Mouse (Mus musculus) embryonic facial prominence, embryonic 12.5 days (tissue): ENCODE measurements around the gene Gm3404. TPM values are rescaled to one million over a fixed set of nuclear protein-coding genes. Genes with fewer than 3 reads are reported as not detected.
"Not testable (repeated sequence)": the region's sequence is repeated elsewhere in the genome, so short reads cannot be mapped to it uniquely, and the experiment has no call there.

Experiments
- ATAC-seq: fragments of 200-750 bp; cut with Nextera tagmentation; 2 replicates; pipeline ENCODE4 v1.8.0; 2017; ENCODE audit not compliant: insufficient number of reproducible peaks, insufficient read depth, low FRiP score, low TSS enrichment
- H3K27ac ChIP-seq: fragments of 300-500 bp; sonication (generic); 2 replicates; pipeline ENCODE4 v1.5.1; 2016; ENCODE audit warnings: mild to moderate bottlenecking
- H3K27me3 ChIP-seq: fragments of 300-500 bp; sonication (generic); 2 replicates; pipeline ENCODE4 v1.6.1; 2016; ENCODE audit warnings: mild to moderate bottlenecking, moderate library complexity
- H3K36me3 ChIP-seq: fragments of 300-500 bp; sonication (generic); 2 replicates; pipeline ENCODE4 v1.6.1; 2016; ENCODE audit warnings: mild to moderate bottlenecking
- H3K4me1 ChIP-seq: fragments of 300-500 bp; sonication (generic); 2 replicates; pipeline ENCODE4 v1.6.1; 2016
- H3K4me2 ChIP-seq: fragments of 300-500 bp; sonication (generic); replicated peaks from 2 replicates; pipeline ENCODE4 v1.6.1; 2016; ENCODE audit warnings: mild to moderate bottlenecking, moderate library complexity
- H3K4me3 ChIP-seq: fragments of 300-500 bp; sonication (generic); 2 replicates; pipeline ENCODE4 v1.5.1; 2016; ENCODE audit warnings: mild to moderate bottlenecking
- H3K9ac ChIP-seq: fragments of 300-500 bp; sonication (generic); 2 replicates; pipeline ENCODE4 v1.6.1; 2016; ENCODE audit warnings: mild to moderate bottlenecking, moderate library complexity
- H3K9me3 ChIP-seq: fragments of 300-500 bp; sonication (generic); 2 replicates; pipeline ENCODE4 v1.6.1; 2016; ENCODE audit warnings: mild to moderate bottlenecking, moderate library complexity
- WGBS: fragments of 180-500 bp; shearing (Covaris S2); methylation state at CpG from one replicate; pipeline ENCODE4 v1.1.7; 2016; 5-methylcytosine and 5-hydroxymethylcytosine counted together
- polyA plus RNA-seq: library from polyadenylated mRNA; unstranded; fragments of >200 nt; fragmentation: Nextera tagmentation; extraction: Ambion mirVana; gene quantifications from 2 replicates; pipeline ENCODE4 v1.2.1, GENCODE M21; 2016

Gene Gm3404
- not detected in 2 replicates for polyA plus RNA-seq

DNA sequence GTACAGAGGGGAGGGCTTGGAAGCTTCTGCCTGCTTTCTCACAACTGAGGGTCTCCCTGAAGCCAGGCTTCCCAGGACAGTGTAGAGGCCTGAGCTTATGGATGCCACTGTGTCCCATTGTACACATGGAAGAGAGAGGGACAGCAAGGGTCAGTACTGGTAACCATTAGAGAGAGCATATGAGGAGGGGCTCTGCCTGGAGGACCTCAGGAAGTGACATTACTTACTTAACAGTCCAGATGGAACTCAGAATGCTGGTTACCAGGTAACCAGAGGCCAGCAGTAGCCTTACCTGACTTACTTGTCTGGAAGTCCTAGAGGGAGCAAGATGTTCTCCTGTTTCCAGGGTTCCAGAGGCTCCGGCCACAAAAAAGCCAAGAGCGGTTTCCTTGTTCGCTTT lies at the start of gene Gm3404:
Gene Gm3404 (plus strand): TSS at position 301 of the 400 bp plus-strand sequence.
- not testable (repeated sequence) for H3K4me1 ChIP-seq, H3K36me3 ChIP-seq, H3K9me3 ChIP-seq, ATAC-seq, H3K4me3 ChIP-seq, H3K4me2 ChIP-seq, H3K27me3 ChIP-seq, H3K27ac ChIP-seq, H3K9ac ChIP-seq
- 94% methylated on average over 3 of the region's 3 CpGs for WGBS

DNA sequence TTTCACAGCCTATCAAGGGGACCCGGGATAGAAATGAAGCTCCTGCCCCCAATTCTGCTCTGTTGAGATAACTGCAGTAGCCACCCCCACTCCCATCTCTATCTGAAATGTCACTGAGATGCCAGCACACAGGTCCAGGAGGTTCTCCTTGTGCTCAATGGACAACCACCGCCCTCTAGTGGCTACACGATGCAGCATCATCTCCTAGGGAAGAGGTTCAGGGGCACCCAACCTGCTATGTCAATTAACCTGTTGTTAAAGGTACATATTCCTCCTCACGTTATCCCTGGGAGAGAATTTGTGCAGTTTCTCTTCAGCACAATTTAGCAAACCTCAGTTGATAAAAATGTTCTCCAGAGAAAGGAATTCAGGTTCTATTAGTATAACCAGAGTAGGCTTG lies 46.0 kb upstream of the Gm3404 start:
- H3K36me3 ChIP-seq, H3K27me3 ChIP-seq, H3K9me3 ChIP-seq, H3K9ac ChIP-seq, ATAC-seq, H3K4me3 ChIP-seq, H3K4me2 ChIP-seq, H3K4me1 ChIP-seq, H3K27ac ChIP-seq: not testable (repeated sequence)
- WGBS = 9% methylated on average over 4 of the region's 4 CpGs

GRCm38 (mm10) chr5:146481665-146482064 lies 43.9 kb upstream of the Gm3404 start, which contains the start of gene Gm6408:
Gene Gm6408 (plus strand): TSS chr5:146481965.
- not testable (repeated sequence) for H3K4me1 ChIP-seq, H3K4me3 ChIP-seq, H3K9ac ChIP-seq, H3K27me3 ChIP-seq, H3K27ac ChIP-seq, H3K9me3 ChIP-seq, ATAC-seq, H3K4me2 ChIP-seq, H3K36me3 ChIP-seq
- WGBS = 90% methylated on average over 2 of the region's 3 CpGs

DNA sequence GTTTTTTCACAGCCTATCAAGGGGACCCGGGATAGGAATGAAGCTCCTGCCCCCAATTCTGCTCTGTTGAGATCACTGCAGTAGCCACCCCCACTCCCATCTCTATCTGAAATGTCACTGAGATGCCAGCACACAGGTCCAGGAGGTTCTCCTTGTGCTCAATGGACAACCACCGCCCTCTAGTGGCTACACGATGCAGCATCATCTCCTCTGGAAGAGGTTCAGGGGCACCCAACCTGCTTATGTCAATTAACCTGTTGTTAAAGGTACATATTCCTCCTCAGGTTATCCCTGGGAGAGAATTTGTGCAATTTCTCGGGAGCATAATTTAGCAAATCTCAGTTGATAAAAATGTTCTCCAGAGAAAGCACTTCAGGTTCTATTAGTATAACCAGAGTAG lies 36.6 kb upstream of the Gm3404 start:
- 17% methylated on average over 3 of the region's 4 CpGs for WGBS
- H3K36me3 ChIP-seq, H3K4me2 ChIP-seq, H3K4me1 ChIP-seq, H3K9me3 ChIP-seq, H3K9ac ChIP-seq, ATAC-seq, H3K4me3 ChIP-seq, H3K27me3 ChIP-seq, H3K27ac ChIP-seq: not testable (repeated sequence)

- H3K9ac ChIP-seq, H3K4me3 ChIP-seq, H3K4me2 ChIP-seq, H3K9me3 ChIP-seq, H3K27ac ChIP-seq, H3K27me3 ChIP-seq, ATAC-seq, H3K4me1 ChIP-seq, H3K36me3 ChIP-seq: not testable (repeated sequence)
- no CpG with 5 or more reads among the region's 5 CpGs for WGBS
Measured at GRCm38 (mm10) chr5:146491063-146491462, 34.5 kb upstream of the Gm3404 start, which contains the start of gene Gm6370. Gene Gm6370 (plus strand): TSS chr5:146491363.

DNA sequence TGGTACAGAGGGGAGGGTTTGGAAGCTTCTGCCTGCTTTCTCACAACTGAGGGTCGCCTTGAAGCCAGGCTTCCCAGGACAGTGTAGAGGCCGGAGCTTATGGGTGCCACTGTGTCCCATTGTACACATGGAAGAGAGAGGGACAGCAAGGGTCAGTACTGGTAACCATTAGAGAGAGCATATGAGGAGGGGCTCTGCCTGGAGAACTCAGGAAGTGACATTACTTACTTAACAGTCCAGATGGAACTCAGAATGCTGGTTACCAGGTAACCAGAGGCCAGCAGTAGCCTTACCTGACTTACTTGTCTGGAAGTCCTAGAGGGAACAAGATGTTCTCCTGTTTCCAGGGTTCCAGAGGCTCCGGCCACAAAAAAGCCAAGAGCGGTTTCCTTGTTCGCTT lies 23.5 kb upstream of the Gm3404 start, which contains the start of gene 4930449I24Rik:
Gene 4930449I24Rik (plus strand): TSS at position 301 of the 400 bp plus-strand sequence.
- WGBS = no CpG with 5 or more reads among the region's 5 CpGs
- H3K4me1 ChIP-seq, ATAC-seq, H3K36me3 ChIP-seq, H3K27ac ChIP-seq, H3K9me3 ChIP-seq, H3K4me3 ChIP-seq, H3K27me3 ChIP-seq, H3K9ac ChIP-seq, H3K4me2 ChIP-seq: not testable (repeated sequence)

- not testable (repeated sequence) for H3K4me1 ChIP-seq, H3K27ac ChIP-seq, H3K9me3 ChIP-seq, H3K4me3 ChIP-seq, H3K36me3 ChIP-seq, ATAC-seq, H3K4me2 ChIP-seq, H3K9ac ChIP-seq, H3K27me3 ChIP-seq
- WGBS = 100% methylated on average over 1 of the region's 5 CpGs
Measured at GRCm38 (mm10) chr5:146513823-146514222, 11.8 kb upstream of the Gm3404 start, which contains the start of gene Gm3402. Gene Gm3402 (plus strand): TSS chr5:146514123.

- 95% methylated on average over 2 of the region's 3 CpGs for WGBS
- H3K4me3 ChIP-seq, H3K27me3 ChIP-seq, H3K4me1 ChIP-seq, H3K4me2 ChIP-seq, H3K27ac ChIP-seq, H3K9me3 ChIP-seq, H3K36me3 ChIP-seq, H3K9ac ChIP-seq, ATAC-seq: not testable (repeated sequence)
Measured at GRCm38 (mm10) chr5:146537347-146537746, 11.7 kb downstream of the Gm3404 start, which contains the start of gene Gm3409. Gene Gm3409 (plus strand): TSS chr5:146537647.

DNA sequence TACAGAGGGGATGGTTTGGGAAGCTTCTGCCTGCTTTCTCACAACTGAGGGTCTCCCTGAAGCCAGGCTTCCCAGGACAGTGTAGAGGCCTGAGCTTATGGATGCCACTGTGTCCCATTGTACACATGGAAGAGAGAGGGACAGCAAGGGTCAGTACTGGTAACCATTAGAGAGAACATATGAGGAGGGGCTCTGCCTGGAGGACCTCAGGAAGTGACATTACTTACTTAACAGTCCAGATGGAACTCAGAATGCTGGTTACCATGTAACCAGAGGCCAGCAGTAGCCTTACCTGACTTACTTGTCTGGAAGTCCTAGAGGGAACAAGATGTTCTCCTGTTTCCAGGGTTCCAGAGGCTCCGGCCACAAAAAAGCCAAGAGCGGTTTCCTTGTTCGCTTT lies 30.2 kb downstream of the Gm3404 start, which contains the start of gene Gm3415:
Gene Gm3415 (plus strand): TSS at position 301 of the 400 bp plus-strand sequence.
- not testable (repeated sequence) for ATAC-seq, H3K9me3 ChIP-seq

GRCm38 (mm10) chr5:146564259-146564658 lies 38.7 kb downstream of the Gm3404 start:
- WGBS = 85% methylated on average over 1 of the region's 1 CpGs
- H3K9ac ChIP-seq = no peak overlapping the region
- no peaks in the 10 kb centered on the region for H3K4me1 ChIP-seq
- no peak overlapping the region for H3K4me3 ChIP-seq
- H3K9me3 ChIP-seq = no peaks in the 10 kb centered on the region
- H3K36me3 ChIP-seq = no peaks in the 10 kb centered on the region
- H3K4me2 ChIP-seq = no peak overlapping the region
- H3K27me3 ChIP-seq = no peaks in the 10 kb centered on the region
- no peak overlapping the region for H3K27ac ChIP-seq
- no peak for ATAC-seq

More for the DNA sequence above, 30.2 kb downstream of the Gm3404 start, which contains the start of gene Gm3415:
- not testable (repeated sequence) for H3K4me1 ChIP-seq, H3K4me3 ChIP-seq, H3K9ac ChIP-seq, H3K36me3 ChIP-seq, H3K27me3 ChIP-seq, H3K4me2 ChIP-seq, H3K27ac ChIP-seq
- WGBS = no CpG with 5 or more reads among the region's 3 CpGs

DNA sequence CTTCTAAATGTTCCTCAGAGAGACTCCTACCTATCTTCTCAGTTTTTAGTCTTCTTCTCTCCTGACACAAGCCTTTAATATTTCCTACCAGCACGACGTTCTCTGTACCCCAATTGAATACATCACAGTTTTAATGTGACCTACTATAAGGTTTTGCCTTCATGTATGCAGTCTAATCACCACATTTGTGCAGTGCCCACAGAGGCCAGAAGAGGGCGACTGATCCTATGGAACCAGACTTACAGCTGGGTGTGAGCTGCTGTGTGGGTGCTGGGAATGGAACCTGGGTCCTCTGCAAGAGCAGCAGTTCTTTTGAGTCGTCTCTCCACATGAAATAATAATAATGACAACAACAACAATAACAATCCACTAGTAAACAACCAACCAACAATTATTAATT lies 41.5 kb downstream of the Gm3404 start:
- Histone ChIP-seq H3K4me3 (no peak overlapping the region), H3K4me2 (no peak overlapping the region), H3K27me3 (no peaks in the 10 kb centered on the region), H3K9ac (no peak overlapping the region), H3K4me1 (no peaks in the 10 kb centered on the region), H3K27ac (no peak overlapping the region), H3K9me3 (no peaks in the 10 kb centered on the region), H3K36me3 (no peaks in the 10 kb centered on the region)
- 62% methylated on average over 4 of the region's 4 CpGs for WGBS
- ATAC-seq = no peak

GRCm38 (mm10) chr5:146570179-146570578 lies 44.6 kb downstream of the Gm3404 start:
- ATAC-seq, H3K9me3 ChIP-seq, H3K27me3 ChIP-seq, H3K27ac ChIP-seq, H3K9ac ChIP-seq, H3K4me3 ChIP-seq, H3K4me1 ChIP-seq, H3K36me3 ChIP-seq, H3K4me2 ChIP-seq: not testable (repeated sequence)
- WGBS = 84% methylated on average over 6 of the region's 6 CpGs
